Mouse (Mus musculus) midbrain, embryonic 16.5 days (tissue): ENCODE results near the gene Cd80. TPM values are rescaled to one million over a fixed set of nuclear protein-coding genes. Genes with fewer than 3 reads are reported as not detected.

Experiments used
- ATAC-seq: fragments of 200-750 bp; cut with Nextera tagmentation; 2 replicates; pipeline ENCODE4 v1.8.0; 2017; ENCODE audit warnings: moderate TSS enrichment
- H3K27ac ChIP-seq: fragments of 300-500 bp; sonication (generic); 2 replicates; pipeline ENCODE4 v1.5.1; 2014; ENCODE audit warnings: mild to moderate bottlenecking, low read length, mixed read lengths
- H3K27me3 ChIP-seq: fragments of 300-500 bp; sonication (generic); 2 replicates; pipeline ENCODE4 v1.6.1; 2014; ENCODE audit warnings: low read depth, low read length, mixed read lengths; ENCODE audit not compliant: control insufficient read depth, insufficient read depth
- H3K36me3 ChIP-seq: fragments of 300-500 bp; sonication (generic); 2 replicates; pipeline ENCODE4 v1.6.1; 2014; ENCODE audit warnings: mild to moderate bottlenecking, low read length, moderate library complexity, mixed read lengths; ENCODE audit not compliant: control insufficient read depth, insufficient read depth
- H3K4me1 ChIP-seq: fragments of 300-500 bp; sonication (generic); 2 replicates; pipeline ENCODE4 v1.6.1; 2014; ENCODE audit warnings: mild to moderate bottlenecking, low read length, mixed read lengths; ENCODE audit not compliant: control insufficient read depth, insufficient read depth
- H3K4me2 ChIP-seq: fragments of 300-500 bp; sonication (generic); 2 replicates; pipeline ENCODE4 v1.6.1; 2014; ENCODE audit warnings: mild to moderate bottlenecking, low read length, mixed read lengths
- H3K4me3 ChIP-seq: fragments of 300-500 bp; sonication (generic); 2 replicates; pipeline ENCODE4 v1.5.1; 2014; ENCODE audit warnings: low read depth, mild to moderate bottlenecking, low read length, moderate library complexity, mixed read lengths
- H3K9ac ChIP-seq: fragments of 300-500 bp; sonication (generic); 2 replicates; pipeline ENCODE4 v1.6.1; 2014; ENCODE audit warnings: low read depth, low read length, mixed read lengths
- H3K9me3 ChIP-seq: fragments of 300-500 bp; sonication (generic); replicated peaks from 2 replicates; pipeline ENCODE4 v1.6.1; 2014; ENCODE audit warnings: mild to moderate bottlenecking, low read length, mixed read lengths; ENCODE audit not compliant: control insufficient read depth, poor library complexity, severe bottlenecking
- WGBS: fragments of 180-500 bp; shearing (Covaris S2); extraction: QIAGEN DNeasy Blood & Tissue Kit; methylation state at CpG from one replicate; pipeline ENCODE4 v1.1.7; 2014; 5-methylcytosine and 5-hydroxymethylcytosine counted together
- polyA plus RNA-seq: library from polyadenylated mRNA; unstranded; fragments of >200 nt; fragmentation: Nextera tagmentation; extraction: Ambion mirVana; gene quantifications from 2 replicates; pipeline ENCODE4 v1.2.1, GENCODE M21; 2015

Cd80 gene
- polyA plus RNA-seq, 1 experiment from 2014 or later, result 0.46 TPM

DNA sequence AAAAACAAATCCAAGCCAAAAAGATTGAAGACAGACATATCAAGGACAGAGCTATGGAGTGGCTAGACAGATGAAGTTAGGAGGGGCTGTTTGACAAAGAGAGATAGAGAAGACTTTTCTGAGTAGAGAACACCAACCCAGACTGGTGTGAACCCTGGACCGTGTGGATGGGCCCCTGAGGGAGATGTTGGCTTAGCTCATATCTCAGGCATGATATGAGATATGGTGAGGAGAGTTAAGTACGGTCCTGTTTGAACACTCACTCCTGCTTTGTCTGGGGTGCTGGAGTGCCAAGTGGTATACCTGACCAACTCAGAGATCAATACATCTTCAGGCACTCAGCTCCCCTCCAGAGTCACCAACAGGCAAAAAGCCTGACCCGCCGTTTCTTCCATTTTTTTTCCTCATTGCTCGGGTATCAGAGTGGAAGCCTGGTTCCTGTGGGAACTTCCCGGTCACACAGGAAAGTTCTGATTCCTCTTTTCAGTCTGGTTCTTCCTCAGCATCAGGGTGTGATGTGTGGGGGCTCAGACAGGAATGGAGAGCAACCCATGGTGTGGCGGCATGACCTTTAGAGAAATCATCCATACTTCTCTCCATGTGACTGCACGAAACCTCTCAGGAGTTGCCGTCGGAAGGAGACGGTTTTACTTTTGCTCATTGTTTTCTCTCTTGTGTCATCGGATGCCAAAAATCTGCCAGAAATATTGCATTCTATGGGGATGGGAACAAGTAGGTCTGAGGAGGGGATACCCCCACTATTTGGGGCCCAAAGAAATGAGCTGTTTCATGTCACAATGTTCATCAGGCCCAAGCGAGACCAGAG lies 11.9 kb downstream of the Cd80 start:
- Histone ChIP-seq H3K27me3 (no peaks in the 10 kb centered on the region), H3K27ac (no peak overlapping the region), H3K9me3 (no peaks in the 10 kb centered on the region), H3K4me1 (no peaks in the 10 kb centered on the region), H3K4me3 (no peak overlapping the region), H3K36me3 (no peaks in the 10 kb centered on the region), H3K4me2 (no peak overlapping the region), H3K9ac (no peak overlapping the region)
- WGBS, result 89% methylated on average over 13 of the region's 13 CpGs
- ATAC-seq, result no peak

DNA sequence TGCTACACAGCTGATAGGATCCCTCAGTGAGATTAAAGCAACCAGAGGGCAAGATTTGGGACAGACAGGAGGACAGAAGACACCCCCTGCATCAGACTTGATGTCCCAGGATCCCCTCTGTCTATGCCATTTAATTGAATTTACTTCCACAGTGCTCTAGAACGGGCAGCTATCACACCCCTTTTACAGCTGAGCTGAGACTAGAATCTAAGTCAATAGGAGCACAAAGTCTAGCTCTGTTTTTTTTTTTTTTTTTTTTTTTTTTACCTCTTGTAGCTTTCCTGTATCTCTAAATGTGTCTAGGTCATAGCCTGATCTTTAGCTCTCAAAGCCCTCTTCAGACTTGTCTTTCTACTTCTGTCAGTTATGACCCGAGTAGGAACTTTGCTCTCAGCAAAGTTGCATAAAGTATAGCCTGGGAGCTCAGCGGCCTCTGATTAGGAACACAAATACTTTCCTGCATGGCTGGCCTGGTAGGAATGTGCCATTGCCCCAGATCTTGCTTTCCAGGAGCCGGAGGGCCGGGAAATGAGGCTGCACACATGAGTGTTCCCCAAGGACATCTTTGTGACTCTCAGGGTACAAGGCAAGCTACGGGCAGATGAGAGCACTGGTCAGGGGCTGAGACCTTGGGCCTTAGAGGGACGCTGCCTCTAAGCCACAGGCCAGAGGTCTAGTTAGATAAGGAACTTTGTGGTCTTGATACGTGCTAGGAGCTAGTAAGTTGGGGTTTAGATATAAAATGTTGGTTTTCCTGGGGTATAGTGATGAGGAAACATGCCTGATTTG lies 12.8 kb downstream of the Cd80 start:
- no peaks in the 10 kb centered on the region for H3K36me3 ChIP-seq
- WGBS, result 85% methylated on average over 8 of the region's 8 CpGs
- no peak overlapping the region for H3K9ac ChIP-seq

DNA sequence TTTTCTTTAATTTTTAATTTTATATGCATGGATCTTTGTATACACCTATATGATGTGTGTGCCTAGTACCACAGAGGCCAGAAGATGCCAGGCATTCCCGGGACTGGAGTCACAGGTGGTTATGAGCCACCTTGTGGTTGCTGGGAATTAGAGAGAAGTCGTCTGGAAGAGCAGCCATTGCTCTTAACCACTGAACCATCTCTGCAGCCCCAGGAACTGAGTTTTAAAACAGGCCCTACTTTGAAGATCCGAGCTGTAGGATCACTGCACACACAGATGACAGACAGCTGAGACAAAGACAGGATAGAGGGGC lies 13.3 kb downstream of the Cd80 start:
- WGBS, result 36% methylated on average over 3 of the region's 3 CpGs
- no peak overlapping the region for H3K4me2 ChIP-seq
- no peak overlapping the region for H3K27ac ChIP-seq
- H3K9me3 ChIP-seq, result no peaks in the 10 kb centered on the region
- no peaks in the 10 kb centered on the region for H3K36me3 ChIP-seq
- H3K4me3 ChIP-seq, result no peak overlapping the region
- no peaks in the 10 kb centered on the region for H3K27me3 ChIP-seq
- ATAC-seq, result no peak
- H3K9ac ChIP-seq, result no peak overlapping the region
- no peaks in the 10 kb centered on the region for H3K4me1 ChIP-seq

More for the DNA sequence above, 12.8 kb downstream of the Cd80 start:
- Histone ChIP-seq H3K4me3 (no peak overlapping the region), H3K4me2 (no peak overlapping the region), H3K27ac (no peak overlapping the region), H3K9me3 (no peaks in the 10 kb centered on the region), H3K27me3 (no peaks in the 10 kb centered on the region), H3K4me1 (no peaks in the 10 kb centered on the region)
- no peak for ATAC-seq

DNA sequence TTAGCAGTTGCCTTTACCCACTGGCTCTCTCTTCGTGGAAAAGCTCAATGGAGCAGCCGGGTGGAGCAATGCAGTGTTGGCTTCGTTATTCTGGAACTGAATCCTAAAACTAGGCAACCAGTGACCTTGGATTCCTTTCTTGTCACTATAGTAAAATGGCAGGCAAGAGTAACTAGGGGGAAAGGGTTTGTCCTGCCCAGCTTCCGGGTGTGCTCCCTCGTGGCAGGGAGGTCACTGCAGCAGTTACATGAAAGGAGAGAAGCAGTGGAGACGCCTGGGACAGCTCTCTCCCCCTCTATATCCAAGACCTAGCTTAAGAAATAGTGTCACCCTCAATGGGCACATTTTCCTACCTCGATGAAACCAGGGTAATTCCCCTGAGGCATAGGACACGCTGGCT lies 14.1 kb downstream of the Cd80 start:
- H3K36me3 ChIP-seq, result no peaks in the 10 kb centered on the region
- H3K27me3 ChIP-seq, result no peaks in the 10 kb centered on the region
- no peaks in the 10 kb centered on the region for H3K9me3 ChIP-seq
- no peak overlapping the region for H3K4me3 ChIP-seq
- no peak overlapping the region for H3K9ac ChIP-seq
- no peak for ATAC-seq
- no peak overlapping the region for H3K27ac ChIP-seq
- H3K4me1 ChIP-seq, result no peaks in the 10 kb centered on the region
- no peak overlapping the region for H3K4me2 ChIP-seq
- 77% methylated on average over 8 of the region's 8 CpGs for WGBS

DNA sequence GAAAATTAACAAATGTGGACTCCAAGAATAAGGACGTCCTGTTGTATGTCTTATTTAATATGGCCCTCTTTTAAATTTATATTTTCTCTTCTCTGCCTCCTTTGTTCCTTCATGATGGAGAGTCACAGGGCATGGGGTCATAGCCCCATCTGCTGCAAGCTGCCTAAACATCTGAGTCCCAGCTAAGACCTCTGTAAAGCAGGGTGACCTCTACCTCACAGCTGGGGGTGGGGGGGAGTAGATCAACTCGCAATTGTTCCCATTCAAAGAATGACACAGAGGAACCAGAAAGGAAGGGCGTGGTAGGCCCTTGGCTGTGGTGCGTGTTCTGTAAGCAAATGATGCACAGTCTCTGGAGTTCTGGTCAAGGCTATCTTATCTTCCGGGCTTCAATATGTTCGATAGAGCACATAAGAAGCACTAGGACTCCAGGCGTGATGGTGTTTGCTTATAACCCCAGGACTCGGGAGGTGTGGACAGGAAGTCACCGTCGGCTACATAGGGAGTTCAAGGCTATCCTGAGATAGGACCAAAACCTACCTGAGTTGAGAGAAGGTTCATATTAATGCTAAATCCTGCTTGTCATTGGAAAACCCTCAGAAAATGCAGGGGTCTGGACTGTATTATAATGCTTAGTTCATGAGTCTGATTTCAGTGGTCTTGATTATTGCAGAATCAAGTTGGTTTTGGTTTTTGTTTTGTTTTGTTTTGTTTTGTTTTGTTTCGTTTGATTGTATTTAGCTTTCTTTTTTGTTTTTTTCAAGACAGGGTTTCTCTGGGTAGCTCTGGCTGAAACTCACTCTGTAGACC lies 16.5 kb downstream of the Cd80 start:
- H3K4me1 ChIP-seq, result 0 out of 2 replicates have a peak, but pooled peaks cover 1% of the 10 kb centered on the region
- ATAC-seq, result no peak
- H3K9ac ChIP-seq, result no peak overlapping the region
- no peaks in the 10 kb centered on the region for H3K27me3 ChIP-seq
- WGBS, result 80% methylated on average over 11 of the region's 11 CpGs
- H3K36me3 ChIP-seq, result no peaks in the 10 kb centered on the region
- H3K4me3 ChIP-seq, result no peak overlapping the region
- H3K4me2 ChIP-seq, result no peak overlapping the region
- no peak overlapping the region for H3K27ac ChIP-seq
- no peaks in the 10 kb centered on the region for H3K9me3 ChIP-seq

DNA sequence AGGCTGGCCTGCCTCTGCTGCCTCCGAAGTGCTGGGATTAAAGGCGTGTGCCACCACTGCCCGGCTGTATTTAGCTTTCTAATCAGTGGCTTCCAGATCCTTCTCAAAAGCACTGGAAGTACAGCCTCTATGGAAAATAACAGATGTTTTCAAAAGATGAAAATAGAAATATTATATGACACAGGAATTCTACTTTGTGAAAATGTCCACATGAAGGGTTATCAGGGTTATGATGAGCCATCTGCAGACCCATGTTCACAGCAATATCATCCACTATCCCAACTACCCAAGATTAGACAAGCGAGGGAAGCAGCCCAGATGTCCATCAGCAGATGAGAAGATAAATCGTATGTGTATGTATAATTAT lies 17.1 kb downstream of the Cd80 start:
- 0 out of 2 replicates have a peak, but pooled peaks cover 3% of the 10 kb centered on the region for H3K4me1 ChIP-seq
- no peak overlapping the region for H3K9ac ChIP-seq
- 87% methylated on average over 5 of the region's 5 CpGs for WGBS
- ATAC-seq, result no peak
- H3K4me2 ChIP-seq, result no peak overlapping the region
- no peak overlapping the region for H3K27ac ChIP-seq
- no peaks in the 10 kb centered on the region for H3K27me3 ChIP-seq
- no peaks in the 10 kb centered on the region for H3K36me3 ChIP-seq
- no peak overlapping the region for H3K4me3 ChIP-seq
- H3K9me3 ChIP-seq, result no peaks in the 10 kb centered on the region

DNA sequence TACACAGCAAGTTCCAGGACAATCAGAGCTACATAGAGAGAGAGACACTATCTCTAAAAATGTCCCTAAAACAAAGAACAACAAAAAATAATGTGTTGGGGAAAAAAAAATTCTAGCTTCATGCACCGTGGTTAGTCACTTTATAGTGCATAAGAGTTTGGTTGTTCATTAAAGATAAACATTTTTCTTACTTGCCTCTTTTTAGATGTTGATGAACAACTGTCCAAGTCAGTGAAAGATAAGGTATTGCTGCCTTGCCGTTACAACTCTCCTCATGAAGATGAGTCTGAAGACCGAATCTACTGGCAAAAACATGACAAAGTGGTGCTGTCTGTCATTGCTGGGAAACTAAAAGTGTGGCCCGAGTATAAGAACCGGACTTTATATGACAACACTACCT lies 18.3 kb downstream of the Cd80 start:
- H3K9ac ChIP-seq, result no peak overlapping the region
- no peaks in the 10 kb centered on the region for H3K27me3 ChIP-seq
- 0 out of 2 replicates have a peak, but pooled peaks cover 3% of the 10 kb centered on the region for H3K4me1 ChIP-seq
- ATAC-seq, result no peak
- no peak overlapping the region for H3K4me3 ChIP-seq
- H3K4me2 ChIP-seq, result no peak overlapping the region
- 90% methylated on average over 5 of the region's 5 CpGs for WGBS
- H3K27ac ChIP-seq, result no peak overlapping the region
- no peaks in the 10 kb centered on the region for H3K36me3 ChIP-seq
- no peaks in the 10 kb centered on the region for H3K9me3 ChIP-seq

DNA sequence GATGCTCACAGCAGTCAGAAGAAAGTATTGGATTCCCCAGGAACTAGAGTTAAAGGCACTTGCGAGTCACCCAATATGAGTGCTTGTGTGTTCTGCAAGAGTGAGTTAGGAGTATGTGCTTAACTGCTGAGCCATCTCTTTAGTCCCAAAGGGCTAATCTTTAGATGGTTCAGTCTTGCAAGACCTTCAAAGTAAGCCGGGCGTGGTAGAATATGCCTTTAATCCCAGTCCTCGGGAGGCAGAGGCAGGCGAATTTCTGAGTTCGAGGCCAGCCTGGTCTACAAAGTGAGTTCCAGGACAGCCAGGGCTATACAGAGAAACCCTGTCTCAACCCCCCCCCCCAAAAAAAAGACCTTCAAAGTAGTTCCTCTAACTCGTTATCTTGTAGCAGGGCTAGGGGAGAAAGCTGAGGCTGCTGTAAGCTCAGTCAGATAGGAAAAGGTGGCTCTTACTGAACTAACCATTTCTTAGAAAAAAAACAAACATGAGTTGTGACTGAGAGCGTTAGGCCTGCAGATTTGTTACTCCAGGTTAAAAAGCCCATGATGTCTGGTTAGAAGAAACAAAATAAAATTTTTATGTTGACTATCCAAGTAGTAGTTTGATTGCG lies 19.4 kb downstream of the Cd80 start:
- H3K27ac ChIP-seq, result no peak overlapping the region
- no peaks in the 10 kb centered on the region for H3K36me3 ChIP-seq
- H3K4me3 ChIP-seq, result no peak overlapping the region
- no peaks in the 10 kb centered on the region for H3K27me3 ChIP-seq
- H3K4me2 ChIP-seq, result no peak overlapping the region
- H3K9ac ChIP-seq, result no peak overlapping the region
- H3K9me3 ChIP-seq, result no peaks in the 10 kb centered on the region
- 92% methylated on average over 9 of the region's 9 CpGs for WGBS
- ATAC-seq, result no peak
- 0 out of 2 replicates have a peak, but pooled peaks cover 3% of the 10 kb centered on the region for H3K4me1 ChIP-seq
